Mouse (Mus musculus) WW6 (cell line): ENCODE measurements around the gene Asb10.

Experiments used
- DNase-seq: peaks from one replicate; pipeline ENCODE4 v3.0.0-alpha.2; 2013; ENCODE audit warnings: low read depth, low spot score

Asb10 gene

GRCm38 (mm10) chr5:24492546-24493285 is 48.1 kb downstream of the Asb10 start:
- DNase-seq: no peak

GRCm38 (mm10) chr5:24490413-24490920 is 50.3 kb downstream of the Asb10 start:
- no peak for DNase-seq

GRCm38 (mm10) chr5:24486738-24487137 is 54.0 kb downstream of the Asb10 start:
- no peak for DNase-seq

GRCm38 (mm10) chr5:24486097-24486496 is 54.7 kb downstream of the Asb10 start:
- no peak for DNase-seq

- no peak for DNase-seq
Measured at GRCm38 (mm10) chr5:24484963-24485362, 55.8 kb downstream of the Asb10 start.

GRCm38 (mm10) chr5:24483326-24483725 is 57.5 kb downstream of the Asb10 start:
- peak; percentile 61 for DNase-seq
